ENCODE assay signal across 7 mouse cellular contexts in genomic region chr16:87495716-87496447, GRCm38 (mm10). TPM values are rescaled to one million over a fixed set of nuclear protein-coding genes. Genes with fewer than 3 reads are reported as not detected.
A peak's percentile ranks its signal among the peaks of the same experiment; 100 is the strongest.
DNase-seq lines count a peak whose midpoint lies in the region; ATAC-seq lines count a peak whose summit lies in the region.

Gene Cct8, minus strand, starts transcription at chr16:87495873.

- H3K27me3 ChIP-seq in intestine, embryonic 15.5 days (replicated peaks): no peaks in the 10 kb centered on the region
- no peaks in the 10 kb centered on the region for H3K27me3 ChIP-seq in midbrain, embryonic 10.5 days (ENCODE audit: low read depth, poor library complexity, severe bottlenecking)

- intact Hi-C loops in gastrocnemius, postnatal 36 days (cut with DNase I): loop anchor here (1.0 kb wide), 1 partner anchor 64 kb away; the partner anchor contains the start of gene Ltn1
- intact Hi-C loops in left cerebral cortex, postnatal 25 days (cut with DNase I): loop anchor here (1.0 kb wide), 1 partner anchor 42 kb away; the partner anchor contains the start of gene Usp16

- peaks cover 7% of the 10 kb centered on the region; the same call in 1 of the 2 replicates for H3K4me1 ChIP-seq in intestine, embryonic 15.5 days (replicated peaks)
- peaks cover 21% of the 10 kb centered on the region for H3K4me1 ChIP-seq in midbrain, embryonic 10.5 days

- H3K27ac ChIP-seq in intestine, embryonic 15.5 days: peak within 1 kb of the TSS; percentile 86
- peak within 1 kb of the TSS; percentile 97 for H3K27ac ChIP-seq in midbrain, embryonic 10.5 days (replicated peaks)

- peak; percentile 97 for ATAC-seq in intestine, embryonic 15.5 days

- peak within 1 kb of the TSS; percentile 59 for H3K4me2 ChIP-seq in intestine, embryonic 15.5 days (replicated peaks)

- peaks cover 9% of the 10 kb centered on the region for H3K36me3 ChIP-seq in intestine, embryonic 15.5 days
- peaks cover 35% of the 10 kb centered on the region for H3K36me3 ChIP-seq in midbrain, embryonic 10.5 days

- H3K9me3 ChIP-seq in intestine, embryonic 15.5 days: no peaks in the 10 kb centered on the region
- H3K9me3 ChIP-seq in midbrain, embryonic 10.5 days (replicated peaks): no peaks in the 10 kb centered on the region

- peak within 1 kb of the TSS; percentile 94 for H3K4me3 ChIP-seq in intestine, embryonic 15.5 days (replicated peaks)
- H3K4me3 ChIP-seq in midbrain, embryonic 10.5 days: peak within 1 kb of the TSS; percentile 94

- peak within 1 kb of the TSS; percentile 98 for H3K9ac ChIP-seq in intestine, embryonic 15.5 days

- under 1% methylated on average over 48 of the region's 48 CpGs for WGBS in intestine, embryonic 15.5 days
- under 1% methylated on average over 48 of the region's 48 CpGs for WGBS in midbrain, embryonic 10.5 days

- peak; percentile 97 for DNase-seq in adrenal gland, adult 2 months
- peak; percentile 94 for DNase-seq in embryo, embryonic 11.5 days (ENCODE audit: low read depth, low spot score)
- peak; percentile 90 to 96 for DNase-seq in gastrocnemius, postnatal 36 days
- peak; percentile 96 to 98 for DNase-seq in left cerebral cortex, postnatal 25 days (ENCODE audit: low spot score in 2 of 2)
- DNase-seq in midbrain, embryonic 10.5 days (ENCODE audit: low spot score): peak; percentile 98
- peak; percentile 93 for DNase-seq in right cerebral cortex, postnatal 4 days

RNA-seq across cellular contexts. Expression of gene Cct8, which starts in this region (rescaled TPM):
- 100 to 1,000 TPM; 187 to 210 TPM for total RNA-seq in adrenal gland, adult 2 months (2021)
- 12.1 and 14.8 TPM in 2 replicates for polyA plus RNA-seq in adrenal gland, adult 2 months (2012; rRNA removed)
- 100 to 1,000 TPM; 102 to 106 TPM for total RNA-seq in gastrocnemius, postnatal 36 days (2021)
- polyA plus RNA-seq in intestine, embryonic 15.5 days (2015; fragmentation: Nextera tagmentation; extraction: Ambion mirVana): 422 and 457 TPM in 2 replicates
- total RNA-seq in left cerebral cortex, postnatal 25 days (2021): 100 to 1,000 TPM; 176 to 177 TPM
- 621 and 675 TPM in 2 replicates for polyA plus RNA-seq in midbrain, embryonic 10.5 days (2016; fragmentation: Nextera tagmentation; extraction: Ambion mirVana)

Comparison
In these comparisons a context has a peak if more than half of its experiments do, and no peak if none do; other contexts are left out.
1. Peak in every context shown above with its lines: DNase-seq, ATAC-seq, H3K4me3 ChIP-seq and H3K27ac ChIP-seq.
2. RNA of gene Cct8 (polyA plus RNA-seq): 621 to 675 TPM in midbrain, embryonic 10.5 days and 422 to 457 TPM in intestine, embryonic 15.5 days; 12.1 to 14.8 TPM in adrenal gland, adult 2 months; every median in the first group is over 10 times any median in the second.